Comparison of ENCODE assay signal across 7 mouse cellular contexts in the genomic region with DNA sequence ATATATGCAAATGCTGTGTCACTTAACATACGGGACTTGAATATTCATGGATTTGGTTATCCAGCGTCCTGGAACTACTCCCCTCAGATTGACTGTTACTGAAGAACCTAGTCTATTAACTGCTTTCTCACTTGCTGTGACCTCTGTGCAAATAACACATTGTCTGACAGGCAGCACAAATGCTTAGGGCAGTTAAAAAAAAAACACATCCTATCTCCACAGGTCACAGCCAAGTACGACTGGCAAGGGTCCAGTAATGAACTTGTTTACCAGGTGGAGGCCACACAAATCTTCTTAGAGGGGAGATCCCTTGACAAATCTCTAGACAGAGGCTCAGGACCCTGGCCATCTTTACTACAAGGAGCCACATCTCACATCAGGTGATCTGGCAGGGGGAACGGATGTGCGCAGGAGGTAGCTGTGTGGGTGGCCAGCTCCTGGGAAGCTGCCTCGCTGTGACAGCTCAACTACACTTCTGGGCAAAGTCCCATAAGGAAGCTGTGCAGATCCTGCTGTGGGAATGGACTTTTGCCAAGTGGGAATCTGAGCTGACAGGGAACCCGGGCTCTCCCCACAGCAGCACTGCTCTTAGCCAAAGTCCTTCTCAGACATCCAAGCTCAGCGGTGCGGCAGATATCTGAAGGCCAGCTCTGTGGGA.
DNase-seq lines count a peak whose midpoint lies in the region; ATAC-seq and TF ChIP-seq lines count a peak whose summit lies in the region.

No protein-coding gene starts in this region.

- no peak overlapping the region for H3K9ac ChIP-seq in liver, adult 2 months (ENCODE audit: low read depth, low read length)
- H3K9ac ChIP-seq in liver, postnatal 0 days (replicated peaks): no peak overlapping the region
- H3K9ac ChIP-seq in forebrain, postnatal 0 days: no peak overlapping the region

- TF ChIP-seq CTCF in liver, adult 2 months (IDR thresholded peaks at IDR 0.05; ENCODE audit: low read depth, low read length): no peak
- no peak for TF ChIP-seq CTCF in liver, postnatal 0 days (IDR thresholded peaks at IDR 0.05; ENCODE audit: low read depth)
- no peak for TF ChIP-seq CTCF in forebrain, postnatal 0 days (IDR thresholded peaks at IDR 0.05; ENCODE audit: low read depth)

- peak overlapping the region; percentile 56; the same call in 1 of the 2 replicates for H3K27ac ChIP-seq in liver, adult 2 months (replicated peaks; ENCODE audit: insufficient read depth, low read depth, low read length)
- no peak overlapping the region for H3K27ac ChIP-seq in liver, postnatal 0 days (ENCODE audit: low read depth)
- H3K27ac ChIP-seq in forebrain, postnatal 0 days (ENCODE audit: low read depth, low read length): no peak overlapping the region

- 51% methylated on average over 9 of the region's 9 CpGs for WGBS in liver, adult 2 months
- WGBS in liver, postnatal 0 days (ENCODE audit: insufficient replicate concordance): 74% methylated on average over 9 of the region's 9 CpGs
- WGBS in forebrain, postnatal 0 days: 31% methylated on average over 9 of the region's 9 CpGs

- no peaks in the 10 kb centered on the region for H3K79me2 ChIP-seq in liver, adult 2 months (ENCODE audit: control insufficient read depth, insufficient read depth, low read length)

- peak; percentile 20 for DNase-seq in liver, adult 2 months (ENCODE audit: extremely low read depth, low read depth, low spot score)
- no peak for DNase-seq in liver, postnatal 0 days
- DNase-seq in forebrain, postnatal 0 days: peak; percentile 60
- peak; percentile 68 for DNase-seq in heart, postnatal 4 days
- DNase-seq in left cerebral cortex, postnatal 14 days (ENCODE audit: low spot score in 2 of 2): peak; percentile 59 to 80
- peak; percentile 7 for DNase-seq in right cerebral cortex, postnatal 4 days

- no peaks in the 10 kb centered on the region for H3K36me3 ChIP-seq in liver, adult 2 months (ENCODE audit: control insufficient read depth, insufficient read depth, low read length)
- H3K36me3 ChIP-seq in liver, postnatal 0 days (replicated peaks; ENCODE audit: insufficient read depth, low read length): no peaks in the 10 kb centered on the region
- H3K36me3 ChIP-seq in forebrain, postnatal 0 days (ENCODE audit: insufficient read depth): no peaks in the 10 kb centered on the region

- no peaks in the 10 kb centered on the region for H3K4me1 ChIP-seq in liver, adult 2 months (ENCODE audit: control insufficient read depth, insufficient read depth, low read length)
- no peaks in the 10 kb centered on the region for H3K4me1 ChIP-seq in liver, postnatal 0 days (ENCODE audit: insufficient read depth)
- no peaks in the 10 kb centered on the region; the same call in 1 of the 2 replicates for H3K4me1 ChIP-seq in forebrain, postnatal 0 days (ENCODE audit: insufficient read depth)

- no peak overlapping the region for H3K4me2 ChIP-seq in liver, postnatal 0 days (ENCODE audit: low read depth, low read length)
- no peak overlapping the region for H3K4me2 ChIP-seq in forebrain, postnatal 0 days (ENCODE audit: low read depth)

- no peak overlapping the region for H3K4me3 ChIP-seq in liver, adult 2 months (ENCODE audit: insufficient read depth, low read depth, low read length)
- no peak overlapping the region for H3K4me3 ChIP-seq in liver, postnatal 0 days (ENCODE audit: low read depth, low read length)
- no peak overlapping the region for H3K4me3 ChIP-seq in forebrain, postnatal 0 days (ENCODE audit: low read depth, low read length)

- TF ChIP-seq EP300 in liver, postnatal 0 days (IDR thresholded peaks at IDR 0.05; ENCODE audit: low read depth): no peak

- H3K27me3 ChIP-seq in liver, adult 2 months (ENCODE audit: control insufficient read depth, insufficient read depth, low read length): no peaks in the 10 kb centered on the region
- H3K27me3 ChIP-seq in liver, postnatal 0 days (ENCODE audit: insufficient read depth, low read length): no peaks in the 10 kb centered on the region
- H3K27me3 ChIP-seq in forebrain, postnatal 0 days (ENCODE audit: insufficient read depth, low read length): no peaks in the 10 kb centered on the region

- ATAC-seq in liver, postnatal 0 days: no peak
- ATAC-seq in forebrain, postnatal 0 days: peak; percentile 58
- no peak for ATAC-seq in granulocyte monocyte progenitor cell, adult 5-6 weeks (replicated peaks; ENCODE audit: poor library complexity, severe bottlenecking)

- no peak for TF ChIP-seq POLR2A in liver, adult 2 months (IDR thresholded peaks at IDR 0.05; ENCODE audit: extremely low read depth, insufficient read depth, low read length)

- no peaks in the 10 kb centered on the region for H3K9me3 ChIP-seq in liver, postnatal 0 days (ENCODE audit: low read length)
- no peaks in the 10 kb centered on the region for H3K9me3 ChIP-seq in forebrain, postnatal 0 days (ENCODE audit: low read length)

- intact Hi-C loops in left cerebral cortex, postnatal 14 days (cut with DNase I): no loop called here
